Mouse (Mus musculus) cerebellum, postnatal 25 days (tissue): ENCODE measurements around the gene Gabarapl2.

ENCODE experiments used
- DNase-seq, 2 experiments: peaks; one replicate each; pipeline ENCODE4 v3.0.0; 2021; ENCODE audit warnings: mixed read lengths in 2 of 2

Gabarapl2 gene

DNA sequence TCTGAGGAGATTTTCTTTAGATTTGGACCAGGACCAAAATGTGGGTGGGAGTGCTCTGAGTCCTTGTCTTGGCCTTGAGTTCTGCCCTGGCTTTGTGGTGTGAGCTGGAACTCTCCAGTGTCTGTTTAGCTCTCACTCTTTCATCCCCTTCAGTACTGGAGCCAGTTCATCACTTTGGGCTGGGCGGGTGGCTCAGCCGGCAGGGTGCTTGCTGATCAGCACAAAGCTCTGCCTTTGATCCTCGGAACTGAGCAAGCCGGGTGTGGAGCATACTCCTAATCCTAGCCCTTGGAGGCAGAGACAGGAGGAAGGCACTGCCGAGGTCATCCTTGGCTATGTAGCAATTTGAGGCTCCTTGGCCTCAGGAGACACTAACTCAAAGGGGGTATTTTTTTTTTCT is 28.5 kb downstream of the Gabarapl2 start:
- DNase-seq, result no peak

DNA sequence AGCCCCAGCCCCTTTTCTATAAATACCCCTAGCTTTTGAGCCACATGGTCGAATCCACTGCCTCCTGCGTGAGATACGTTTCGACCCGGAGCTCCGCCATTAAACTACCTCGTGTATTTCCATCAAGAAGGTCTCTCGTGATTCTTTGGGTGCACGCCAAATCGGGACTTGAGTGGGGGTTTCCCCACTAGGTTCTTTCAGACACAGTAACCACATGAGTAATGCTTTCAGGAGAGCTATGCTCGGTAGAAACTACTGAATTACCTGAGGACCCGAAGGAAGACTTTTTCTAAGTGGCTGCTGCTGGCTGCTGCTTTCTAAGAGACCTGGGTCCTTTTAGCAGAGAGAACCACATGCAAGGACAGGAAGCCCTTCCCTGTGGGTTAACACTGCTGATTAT is 33.6 kb downstream of the Gabarapl2 start:
- DNase-seq, result no peak

DNA sequence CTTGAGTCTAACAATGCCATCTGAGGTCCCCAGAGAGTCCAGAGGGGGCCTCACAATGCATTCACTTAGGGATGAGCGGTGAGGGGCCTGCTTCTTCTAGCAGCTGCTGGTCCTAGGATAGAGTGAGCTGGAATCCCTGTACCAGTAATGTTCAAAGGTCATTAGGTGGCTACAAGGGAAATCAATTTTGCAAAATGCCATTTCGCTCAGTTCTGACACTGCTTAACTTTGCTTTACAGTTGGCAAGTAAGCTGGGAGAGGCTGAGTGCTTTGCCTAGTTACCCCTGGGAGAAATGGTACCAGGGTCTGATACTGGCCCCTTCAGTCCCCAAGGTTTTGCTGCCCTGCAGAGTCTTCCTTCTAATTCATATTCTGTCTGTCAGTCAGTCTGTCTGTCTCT is 35.2 kb downstream of the Gabarapl2 start:
- DNase-seq, result no peak

DNA sequence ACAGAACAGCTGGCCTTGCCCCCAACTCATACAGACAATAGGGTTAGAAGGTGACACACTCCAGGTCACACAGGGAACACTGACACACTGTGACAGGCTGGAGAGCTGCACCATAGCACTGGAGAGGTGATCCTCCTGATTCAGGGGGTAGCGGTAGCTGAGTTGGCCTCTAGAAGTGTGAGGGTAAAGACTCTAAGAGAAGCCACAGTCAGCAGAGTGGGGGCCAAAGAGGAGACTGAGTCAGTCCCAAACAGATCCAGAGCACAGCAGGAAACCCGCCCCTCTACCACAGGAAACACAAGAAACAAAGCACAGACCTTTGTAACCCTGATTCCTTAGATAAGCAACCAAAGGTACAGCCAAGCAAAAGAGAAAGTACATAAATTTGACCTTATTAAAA is 35.8 kb downstream of the Gabarapl2 start:
- no peak for DNase-seq

DNA sequence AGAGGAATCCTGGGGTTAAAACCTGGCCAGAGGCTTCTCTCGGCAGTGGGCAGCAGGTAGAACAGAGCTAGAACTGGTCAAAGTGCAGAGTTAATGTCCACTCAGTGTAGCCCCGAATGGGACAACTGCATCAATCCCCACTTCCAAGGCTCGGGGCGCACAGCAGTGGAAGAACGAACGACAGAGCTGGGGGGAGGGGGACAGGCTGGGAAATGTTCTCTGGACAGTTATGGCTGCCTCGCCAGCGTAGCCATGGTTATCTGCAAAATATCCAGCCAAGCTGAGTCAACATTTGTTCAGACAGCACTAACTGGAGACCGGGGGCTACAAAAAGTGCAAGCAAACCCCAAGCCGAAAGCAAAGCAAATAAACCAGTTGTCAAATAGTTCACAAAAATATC is 37.6 kb downstream of the Gabarapl2 start:
- no peak for DNase-seq

DNA sequence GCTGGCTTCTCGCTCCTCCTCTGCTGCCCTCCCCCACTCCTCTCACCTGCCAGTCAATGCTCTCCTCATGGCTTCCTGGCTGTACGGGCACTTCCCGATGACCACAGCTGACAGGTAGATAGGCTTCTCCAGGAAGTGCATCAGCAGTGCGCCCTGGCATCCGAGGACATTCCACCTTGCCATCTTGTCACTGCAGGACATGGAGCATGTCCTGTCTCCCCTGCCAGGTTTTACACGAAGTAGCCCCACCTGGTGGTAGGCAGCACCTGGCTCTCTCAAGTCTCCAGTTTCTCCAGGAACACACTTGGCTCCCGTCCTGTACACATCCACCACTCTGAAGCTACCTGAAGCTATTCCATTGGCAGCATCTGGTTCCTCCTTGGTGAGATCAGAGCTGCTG is 41.6 kb downstream of the Gabarapl2 start:
- peak; percentile 77 to 81 for DNase-seq

DNA sequence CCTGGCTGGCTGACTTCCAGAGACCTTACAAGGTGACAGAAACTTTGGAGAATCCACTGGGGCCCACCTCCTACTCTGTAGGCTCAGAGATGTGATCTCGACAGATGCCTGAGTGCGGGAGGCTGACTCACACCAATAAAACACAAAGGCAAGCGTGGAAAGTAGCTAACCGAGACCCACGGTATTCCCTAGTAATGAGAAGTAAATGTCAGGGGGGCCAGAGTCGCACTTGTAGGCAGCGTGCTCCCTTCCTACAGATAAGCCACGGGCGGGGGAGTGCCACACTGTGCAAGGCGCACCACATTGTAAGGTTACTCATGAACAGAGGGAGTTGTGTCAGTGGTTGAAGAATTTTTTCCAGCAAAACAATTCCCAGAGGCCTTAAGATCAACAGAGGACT is 44.0 kb downstream of the Gabarapl2 start:
- no peak for DNase-seq

DNA sequence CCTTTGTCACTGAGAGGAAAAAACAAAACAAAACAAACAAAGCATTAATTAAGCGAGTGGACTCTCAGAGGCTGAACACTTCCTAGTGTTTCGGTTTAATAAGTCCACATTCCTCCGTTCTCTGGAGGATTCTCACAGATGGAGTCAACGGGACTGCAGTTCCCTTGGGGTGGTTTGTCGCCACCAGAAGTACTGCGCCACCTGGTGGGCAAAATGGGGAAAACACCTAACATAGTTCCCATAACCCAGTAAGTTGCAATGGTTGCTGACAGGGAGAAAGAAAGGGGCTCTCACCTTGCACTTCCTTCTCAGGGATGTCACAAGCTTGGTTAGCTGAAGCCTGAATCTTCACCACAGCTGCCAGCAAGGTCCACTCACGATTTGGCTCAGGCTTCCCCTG is 49.4 kb downstream of the Gabarapl2 start:
- DNase-seq, result peak; percentile 81 to 91

DNA sequence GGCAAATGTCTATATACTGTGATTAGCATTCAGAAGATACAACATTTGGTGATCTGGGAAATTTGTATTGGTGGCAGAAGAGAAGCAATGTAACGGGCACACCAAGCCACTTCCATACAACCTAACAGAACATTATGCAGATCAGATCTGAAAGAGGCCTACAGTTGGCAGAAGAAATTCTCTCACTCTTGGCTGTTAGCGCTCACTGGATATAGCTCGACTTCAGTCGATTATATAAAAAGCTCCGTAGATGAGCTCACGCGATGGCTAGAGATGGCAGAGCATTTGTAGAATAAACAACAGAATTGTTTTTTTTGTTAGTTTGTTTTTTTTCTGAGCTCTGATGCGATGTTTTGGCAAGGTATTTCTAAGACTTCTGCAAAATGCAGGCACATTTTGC is 50.8 kb downstream of the Gabarapl2 start:
- no peak for DNase-seq

DNA sequence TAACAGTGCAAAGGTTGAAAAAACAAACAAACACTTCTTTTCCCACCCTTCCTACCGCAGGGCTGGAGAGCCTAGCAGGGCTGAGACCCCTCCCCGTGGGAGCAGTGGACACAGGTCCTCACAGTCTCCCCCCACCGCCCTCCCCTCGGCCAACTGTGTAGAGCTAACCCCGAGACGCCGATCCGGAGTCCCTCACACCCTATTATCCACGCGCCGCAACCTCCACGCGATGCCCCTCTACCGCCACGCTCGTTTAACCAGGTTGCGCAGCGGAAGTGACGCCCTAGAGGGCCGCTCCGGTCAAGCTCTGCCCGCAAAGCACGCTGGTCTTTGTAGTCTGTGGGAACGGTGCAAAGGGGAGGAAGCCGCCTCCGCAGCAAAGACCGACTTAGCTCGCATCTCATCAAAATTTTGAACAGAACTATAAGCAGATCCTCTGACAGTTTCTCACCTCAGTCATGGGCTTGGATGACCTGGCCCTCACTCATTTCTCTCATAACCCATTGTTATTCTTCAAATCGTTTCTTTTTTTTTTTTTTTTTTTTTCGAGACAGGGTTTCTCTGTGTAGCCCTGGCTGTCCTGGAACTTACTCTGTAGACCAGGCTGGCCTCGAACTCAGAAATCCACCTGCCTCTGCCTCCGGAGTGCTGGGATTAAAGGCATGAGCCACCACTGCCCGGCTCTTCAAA is 51.7 kb downstream of the Gabarapl2 start, which contains the start of gene Adat1:
TSS of gene Adat1 (minus strand) at position 290 of the 690 bp plus-strand sequence.
- peak; percentile 87 to 93 for DNase-seq

DNA sequence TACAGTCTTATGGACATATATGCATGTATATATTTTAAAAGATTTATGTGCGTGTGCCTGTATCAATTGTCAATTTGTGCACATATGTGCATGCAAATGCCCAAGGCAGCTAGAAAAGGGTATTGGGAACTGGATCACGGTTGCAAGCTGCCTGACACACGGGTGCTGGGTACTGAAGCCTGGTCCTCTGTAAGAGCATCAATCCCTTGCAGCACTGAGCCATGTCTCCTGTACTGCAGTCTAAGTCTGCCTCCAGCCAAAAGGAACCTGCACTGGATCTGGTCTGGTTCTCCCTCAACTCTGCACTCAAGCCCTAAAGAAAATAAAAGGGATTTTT is 52.2 kb downstream of the Gabarapl2 start:
- DNase-seq, result no peak
